Mouse (Mus musculus): Measurements from ENCODE around the gene Arpc1a. TPM values are rescaled to one million over a fixed set of nuclear protein-coding genes. Genes with fewer than 3 reads are reported as not detected.
"Not testable (repeated sequence)": the region's sequence is repeated elsewhere in the genome, so short reads cannot be mapped to it uniquely, and the experiment has no call there.

Arpc1a gene
- polyA plus RNA-seq, 1 experiment from 2014 or later: 150 TPM

GRCm38 (mm10) chr5:145089878-145090277, 6.2 kb downstream of the Arpc1a start:
- Histone ChIP-seq H3K36me3 (ENCODE audit: control insufficient read depth, insufficient read depth, low read length) (peaks cover 23% of the 10 kb centered on the region), H3K4me3 (ENCODE audit: low read depth, low read length) (no peak overlapping the region)

GRCm38 (mm10) chr5:145096195-145096594, 12.6 kb downstream of the Arpc1a start:
- H3K4me1 ChIP-seq (ENCODE audit: control insufficient read depth, insufficient read depth, low read length): no peaks in the 10 kb centered on the region
- no peak overlapping the region for H3K27ac ChIP-seq (ENCODE audit: low read length)
- no peak overlapping the region for H3K4me2 ChIP-seq (replicated peaks; ENCODE audit: low read depth, low read length)
- H3K4me3 ChIP-seq (ENCODE audit: low read depth, low read length): no peak overlapping the region
- H3K27me3 ChIP-seq (ENCODE audit: control insufficient read depth, insufficient read depth, low read length): no peaks in the 10 kb centered on the region
- no peak overlapping the region for H3K9ac ChIP-seq (replicated peaks; ENCODE audit: low read depth, low read length)
- H3K9me3 ChIP-seq (ENCODE audit: control insufficient read depth, low read depth, low read length): no peaks in the 10 kb centered on the region
- no peak for ATAC-seq (ENCODE audit: insufficient number of reproducible peaks, insufficient read depth, low FRiP score, low read depth)
- 87% methylated on average over 4 of the region's 4 CpGs for WGBS
- peaks cover 76% of the 10 kb centered on the region for H3K36me3 ChIP-seq (ENCODE audit: control insufficient read depth, insufficient read depth, low read length)

More at GRCm38 (mm10) chr5:145089878-145090277, 6.2 kb downstream of the Arpc1a start:
- Histone ChIP-seq H3K4me2 (replicated peaks; ENCODE audit: low read depth, low read length) (no peak overlapping the region), H3K27ac (ENCODE audit: low read length) (no peak overlapping the region), H3K9ac (replicated peaks; ENCODE audit: low read depth, low read length) (no peak overlapping the region), H3K9me3 (ENCODE audit: control insufficient read depth, low read depth, low read length) (no peaks in the 10 kb centered on the region), H3K27me3 (ENCODE audit: control insufficient read depth, insufficient read depth, low read length) (no peaks in the 10 kb centered on the region), H3K4me1 (ENCODE audit: control insufficient read depth, insufficient read depth, low read length) (peaks cover 2% of the 10 kb centered on the region; the same call in 1 of the 2 replicates)
- ATAC-seq (ENCODE audit: insufficient number of reproducible peaks, insufficient read depth, low FRiP score, low read depth): no peak
- 85% methylated on average over 3 of the region's 3 CpGs for WGBS

- WGBS: 91% methylated on average over 10 of the region's 10 CpGs
Observed at GRCm38 (mm10) chr5:145098340-145098821, 14.8 kb downstream of the Arpc1a start.

GRCm38 (mm10) chr5:145100960-145101359, 17.3 kb downstream of the Arpc1a start:
- 95% methylated on average over 9 of the region's 9 CpGs for WGBS
- peaks cover 84% of the 10 kb centered on the region for H3K36me3 ChIP-seq (ENCODE audit: control insufficient read depth, insufficient read depth, low read length)

More at GRCm38 (mm10) chr5:145098340-145098821, 14.8 kb downstream of the Arpc1a start:
- Histone ChIP-seq H3K4me1 (ENCODE audit: control insufficient read depth, insufficient read depth, low read length) (no peaks in the 10 kb centered on the region), H3K27me3 (ENCODE audit: control insufficient read depth, insufficient read depth, low read length) (no peaks in the 10 kb centered on the region), H3K4me3 (ENCODE audit: low read depth, low read length) (no peak overlapping the region), H3K9ac (replicated peaks; ENCODE audit: low read depth, low read length) (no peak overlapping the region), H3K27ac (ENCODE audit: low read length) (no peak overlapping the region), H3K4me2 (replicated peaks; ENCODE audit: low read depth, low read length) (no peak overlapping the region), H3K36me3 (ENCODE audit: control insufficient read depth, insufficient read depth, low read length) (peaks cover 74% of the 10 kb centered on the region), H3K9me3 (ENCODE audit: control insufficient read depth, low read depth, low read length) (no peaks in the 10 kb centered on the region)
- ATAC-seq (ENCODE audit: insufficient number of reproducible peaks, insufficient read depth, low FRiP score, low read depth): no peak

GRCm38 (mm10) chr5:145101451-145101850, 17.8 kb downstream of the Arpc1a start:
- not testable (repeated sequence) for H3K4me2 ChIP-seq (replicated peaks; ENCODE audit: low read depth, low read length); H3K4me1 ChIP-seq (ENCODE audit: control insufficient read depth, insufficient read depth, low read length); ATAC-seq (ENCODE audit: insufficient number of reproducible peaks, insufficient read depth, low FRiP score, low read depth); H3K9me3 ChIP-seq (ENCODE audit: control insufficient read depth, low read depth, low read length); H3K9ac ChIP-seq (replicated peaks; ENCODE audit: low read depth, low read length); H3K27me3 ChIP-seq (ENCODE audit: control insufficient read depth, insufficient read depth, low read length); H3K27ac ChIP-seq (ENCODE audit: low read length); H3K4me3 ChIP-seq (ENCODE audit: low read depth, low read length)
- 98% methylated on average over 11 of the region's 11 CpGs for WGBS
- H3K36me3 ChIP-seq (ENCODE audit: control insufficient read depth, insufficient read depth, low read length): peaks cover 82% of the 10 kb centered on the region

More at GRCm38 (mm10) chr5:145100960-145101359, 17.3 kb downstream of the Arpc1a start:
- Histone ChIP-seq H3K27me3 (ENCODE audit: control insufficient read depth, insufficient read depth, low read length) (no peaks in the 10 kb centered on the region), H3K4me2 (replicated peaks; ENCODE audit: low read depth, low read length) (no peak overlapping the region), H3K27ac (ENCODE audit: low read length) (no peak overlapping the region), H3K9me3 (ENCODE audit: control insufficient read depth, low read depth, low read length) (no peaks in the 10 kb centered on the region), H3K4me1 (ENCODE audit: control insufficient read depth, insufficient read depth, low read length) (no peaks in the 10 kb centered on the region), H3K4me3 (ENCODE audit: low read depth, low read length) (no peak overlapping the region), H3K9ac (replicated peaks; ENCODE audit: low read depth, low read length) (no peak overlapping the region)
- ATAC-seq (ENCODE audit: insufficient number of reproducible peaks, insufficient read depth, low FRiP score, low read depth): no peak

GRCm38 (mm10) chr5:145102706-145103105, 19.1 kb downstream of the Arpc1a start:
- no peak overlapping the region for H3K9ac ChIP-seq (replicated peaks; ENCODE audit: low read depth, low read length)
- H3K27me3 ChIP-seq (ENCODE audit: control insufficient read depth, insufficient read depth, low read length): no peaks in the 10 kb centered on the region
- no peak overlapping the region for H3K4me3 ChIP-seq (ENCODE audit: low read depth, low read length)
- no peak overlapping the region for H3K4me2 ChIP-seq (replicated peaks; ENCODE audit: low read depth, low read length)
- no peaks in the 10 kb centered on the region for H3K4me1 ChIP-seq (ENCODE audit: control insufficient read depth, insufficient read depth, low read length)
- peaks cover 78% of the 10 kb centered on the region for H3K36me3 ChIP-seq (ENCODE audit: control insufficient read depth, insufficient read depth, low read length)
- H3K27ac ChIP-seq (ENCODE audit: low read length): no peak overlapping the region
- no peak for ATAC-seq (ENCODE audit: insufficient number of reproducible peaks, insufficient read depth, low FRiP score, low read depth)
- 84% methylated on average over 4 of the region's 4 CpGs for WGBS
- H3K9me3 ChIP-seq (ENCODE audit: control insufficient read depth, low read depth, low read length): no peaks in the 10 kb centered on the region

- no peak for ATAC-seq (ENCODE audit: insufficient number of reproducible peaks, insufficient read depth, low FRiP score, low read depth)
- WGBS: 88% methylated on average over 9 of the region's 9 CpGs
Observed at GRCm38 (mm10) chr5:145104328-145104727, 20.7 kb downstream of the Arpc1a start.

GRCm38 (mm10) chr5:145105694-145106275, 22.2 kb downstream of the Arpc1a start:
- H3K36me3 ChIP-seq (ENCODE audit: control insufficient read depth, insufficient read depth, low read length): peaks cover 81% of the 10 kb centered on the region

More at GRCm38 (mm10) chr5:145104328-145104727, 20.7 kb downstream of the Arpc1a start:
- Histone ChIP-seq H3K4me3 (ENCODE audit: low read depth, low read length) (no peak overlapping the region), H3K9me3 (ENCODE audit: control insufficient read depth, low read depth, low read length) (no peaks in the 10 kb centered on the region), H3K27ac (ENCODE audit: low read length) (no peak overlapping the region), H3K4me2 (replicated peaks; ENCODE audit: low read depth, low read length) (no peak overlapping the region), H3K4me1 (ENCODE audit: control insufficient read depth, insufficient read depth, low read length) (no peaks in the 10 kb centered on the region), H3K9ac (replicated peaks; ENCODE audit: low read depth, low read length) (no peak overlapping the region), H3K36me3 (ENCODE audit: control insufficient read depth, insufficient read depth, low read length) (peaks cover 78% of the 10 kb centered on the region), H3K27me3 (ENCODE audit: control insufficient read depth, insufficient read depth, low read length) (no peaks in the 10 kb centered on the region)

More at GRCm38 (mm10) chr5:145105694-145106275, 22.2 kb downstream of the Arpc1a start:
- 81% methylated on average over 9 of the region's 9 CpGs for WGBS
- Histone ChIP-seq H3K4me1 (ENCODE audit: control insufficient read depth, insufficient read depth, low read length) (no peaks in the 10 kb centered on the region), H3K27ac (ENCODE audit: low read length) (no peak overlapping the region), H3K27me3 (ENCODE audit: control insufficient read depth, insufficient read depth, low read length) (no peaks in the 10 kb centered on the region), H3K4me3 (ENCODE audit: low read depth, low read length) (no peak overlapping the region), H3K9me3 (ENCODE audit: control insufficient read depth, low read depth, low read length) (no peaks in the 10 kb centered on the region), H3K9ac (replicated peaks; ENCODE audit: low read depth, low read length) (no peak overlapping the region), H3K4me2 (replicated peaks; ENCODE audit: low read depth, low read length) (no peak overlapping the region)
- ATAC-seq (ENCODE audit: insufficient number of reproducible peaks, insufficient read depth, low FRiP score, low read depth): no peak

Data from stomach, embryonic 14.5 days (tissue).